Mouse (Mus musculus) CH12.LX (cell line): ENCODE measurements around the gene Acmsd.
A peak's percentile ranks its signal among the peaks of the same experiment; 100 is the strongest.

ENCODE experiments used
- CTCF ChIP-seq, 2 experiments: IDR thresholded peaks in 1 of 2; conservative IDR thresholded peaks in 1 of 2; 2 replicates each; pipeline ENCODE4 v1.5.1; 2011 to 2012; ENCODE audit warnings: low read depth in 2 of 2, low read length in 2 of 2, improper control_type of control experiment in 1 of 2, inconsistent platforms in 1 of 2, mild to moderate bottlenecking in 1 of 2, moderate library complexity in 1 of 2
- ELF1 ChIP-seq: IDR thresholded peaks from 2 replicates; pipeline ENCODE4 v1.6.1; 2014; ENCODE audit warnings: low read depth, mild to moderate bottlenecking, inconsistent platforms, low read length, improper control_type of control experiment
- EP300 ChIP-seq: IDR thresholded peaks from 2 replicates; pipeline ENCODE4 v1.6.1; 2011; ENCODE audit warnings: low read length, improper control_type of control experiment
- MAX ChIP-seq: IDR thresholded peaks from 2 replicates; pipeline ENCODE4 v1.6.1; 2011; ENCODE audit warnings: low read length, improper control_type of control experiment
- POLR2A ChIP-seq: IDR thresholded peaks from 2 replicates; pipeline ENCODE4 v1.6.1; 2011; ENCODE audit warnings: low read depth, mild to moderate bottlenecking, improper control_type of control experiment, low read length
- RAD21 ChIP-seq: IDR thresholded peaks from 2 replicates; pipeline ENCODE4 v1.6.1; 2011; ENCODE audit warnings: low read depth, mild to moderate bottlenecking, low read length, improper control_type of control experiment, moderate library complexity

GRCm38 (mm10) chr1:127773198-127773802, 44.1 kb downstream of the Acmsd start:
- TF ChIP-seq CTCF (conservative IDR thresholded peaks at IDR 0.05 in 1 of 2, IDR thresholded peaks at IDR 0.05 in 1 of 2; ENCODE audit: low read depth in 2 of 2, low read length in 2 of 2) (no peak), ELF1 (no peak), POLR2A (no peak), RAD21 (no peak), EP300 (no peak), MAX (peak; percentile 64)
